Mouse (Mus musculus): Measurements from ENCODE around the gene Ccdc24. TPM values are rescaled to one million over a fixed set of nuclear protein-coding genes. Genes with fewer than 3 reads are reported as not detected.
A peak's percentile ranks its signal among the peaks of the same experiment; 100 is the strongest.

Ccdc24 gene
- polyA plus RNA-seq (2012; rRNA removed) (15.1 and 19.9 TPM in 2 replicates), polyA plus RNA-seq (2014; fragmentation: Nextera tagmentation; extraction: Ambion mirVana) (1.6 and 1.8 TPM in 2 replicates)

DNA sequence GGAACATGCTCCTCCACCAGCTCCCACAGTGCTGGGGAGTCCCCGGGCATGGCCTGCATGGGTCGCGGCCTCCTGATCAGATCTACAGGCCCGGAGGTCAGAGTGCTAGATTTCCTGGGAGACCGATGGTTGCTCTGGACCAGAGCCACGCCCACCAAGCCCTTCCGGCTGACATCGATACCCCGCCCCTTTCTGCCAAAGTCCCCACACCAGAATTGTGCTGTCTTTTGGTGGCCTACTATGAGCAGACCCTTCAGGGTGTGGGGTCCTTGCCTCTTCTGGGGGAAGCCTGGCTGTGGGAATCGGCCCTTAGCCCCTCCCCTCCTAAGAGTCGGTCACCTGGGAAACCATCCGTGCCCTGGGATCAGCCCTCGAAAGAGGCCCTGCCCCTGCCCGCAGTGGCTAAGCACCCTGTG, at the start of gene Ccdc24:
Gene Ccdc24, minus strand, starts transcription at position 87 of the 416 bp plus-strand sequence.
- H3K27ac ChIP-seq (replicated peaks; ENCODE audit: low read depth, low read length): no peak within 1 kb of the TSS
- DNase-seq (ENCODE audit: low spot score): no peak

DNA sequence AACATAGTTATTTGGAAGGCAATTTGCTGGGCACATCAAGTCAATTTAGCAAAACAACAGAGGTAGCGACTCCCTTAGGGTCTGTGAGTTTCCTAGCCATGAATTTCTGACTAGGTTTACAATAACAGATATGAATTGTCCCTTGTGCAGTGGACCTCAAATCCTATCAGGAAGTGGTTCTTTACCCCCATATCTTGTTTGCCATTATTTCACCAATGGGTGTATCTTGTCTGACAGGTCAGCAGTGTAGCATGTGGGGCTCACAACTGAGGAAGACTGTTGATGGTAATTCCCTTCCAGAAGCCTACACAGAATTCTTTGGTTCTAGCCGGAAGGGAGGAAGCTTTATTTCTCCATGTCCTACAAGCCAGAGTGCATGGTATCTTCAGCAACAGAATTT, 49.0 kb upstream of the Ccdc24 start:
- WGBS: 85% methylated on average over 2 of the region's 2 CpGs
- peaks cover 2% of the 10 kb centered on the region for H3K4me1 ChIP-seq (ENCODE audit: control insufficient read depth, insufficient read depth, low read length)
- H3K27me3 ChIP-seq (ENCODE audit: control insufficient read depth, insufficient read depth, low read length): peaks cover 8% of the 10 kb centered on the region; the same call in 1 of the 2 replicates
- no peak for TF ChIP-seq POLR2A (IDR thresholded peaks at IDR 0.05; ENCODE audit: borderline replicate concordance, extremely low read depth, insufficient read depth, insufficient read length)
- H3K27ac ChIP-seq (replicated peaks; ENCODE audit: low read depth, low read length): no peak overlapping the region
- H3K9me3 ChIP-seq (ENCODE audit: control insufficient read depth, low read length): no peaks in the 10 kb centered on the region
- DNase-seq (ENCODE audit: low spot score) (no peak), ATAC-seq (ENCODE audit: low FRiP score, low read depth) (no peak)
- H3K9ac ChIP-seq (ENCODE audit: low read depth, low read length, severe bottlenecking): no peak overlapping the region
- no peak overlapping the region for H3K4me3 ChIP-seq (replicated peaks; ENCODE audit: low read length)
- H3K36me3 ChIP-seq (ENCODE audit: control insufficient read depth, insufficient read depth, low read length): no peaks in the 10 kb centered on the region
- no peak overlapping the region for H3K4me2 ChIP-seq (replicated peaks; ENCODE audit: low read depth, low read length, severe bottlenecking)

More for the DNA sequence above, at the start of gene Ccdc24:
- Histone ChIP-seq H3K27me3 (ENCODE audit: control insufficient read depth, insufficient read depth, low read length) (no peaks in the 10 kb centered on the region), H3K4me3 (replicated peaks; ENCODE audit: low read length) (0 out of 2 replicates have a peak within 1 kb of the TSS, but pooled peaks have one; percentile 5), H3K4me1 (ENCODE audit: control insufficient read depth, insufficient read depth, low read length) (peaks cover 8% of the 10 kb centered on the region; the same call in 1 of the 2 replicates), H3K36me3 (ENCODE audit: control insufficient read depth, insufficient read depth, low read length) (peaks cover 23% of the 10 kb centered on the region), H3K9ac (ENCODE audit: low read depth, low read length, severe bottlenecking) (peak within 1 kb of the TSS; percentile 41), H3K9me3 (ENCODE audit: control insufficient read depth, low read length) (no peaks in the 10 kb centered on the region), H3K4me2 (replicated peaks; ENCODE audit: low read depth, low read length, severe bottlenecking) (peak within 1 kb of the TSS; percentile 40)
- no peak for ATAC-seq (ENCODE audit: low FRiP score, low read depth)
- TF ChIP-seq POLR2A (IDR thresholded peaks at IDR 0.05; ENCODE audit: borderline replicate concordance, extremely low read depth, insufficient read depth, insufficient read length): no peak
- WGBS: 12% methylated on average over 13 of the region's 14 CpGs

DNA sequence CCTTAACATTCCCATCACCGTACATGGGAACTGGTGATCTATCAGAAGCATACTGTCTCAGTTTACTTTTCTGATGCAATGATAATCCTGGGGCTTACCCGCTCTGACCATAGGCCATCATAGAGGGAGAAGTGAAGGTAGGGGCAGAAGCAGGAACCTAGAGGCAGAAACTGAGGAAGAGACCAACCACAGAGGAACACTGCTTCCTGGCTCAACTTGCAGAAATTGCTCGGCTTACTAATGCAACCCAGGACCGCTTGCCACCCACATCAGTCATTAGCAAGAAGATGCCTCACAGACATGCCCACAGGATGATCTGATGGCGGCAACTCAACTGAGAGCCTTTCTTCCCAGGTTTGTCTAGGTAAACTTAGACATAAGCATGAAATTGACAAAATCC, 46.4 kb upstream of the Ccdc24 start:
- ATAC-seq (ENCODE audit: low FRiP score, low read depth) (no peak), DNase-seq (ENCODE audit: low spot score) (no peak)
- Histone ChIP-seq H3K27ac (replicated peaks; ENCODE audit: low read depth, low read length) (no peak overlapping the region), H3K4me2 (replicated peaks; ENCODE audit: low read depth, low read length, severe bottlenecking) (no peak overlapping the region), H3K4me3 (replicated peaks; ENCODE audit: low read length) (no peak overlapping the region), H3K27me3 (ENCODE audit: control insufficient read depth, insufficient read depth, low read length) (no peaks in the 10 kb centered on the region), H3K9me3 (ENCODE audit: control insufficient read depth, low read length) (no peaks in the 10 kb centered on the region), H3K9ac (ENCODE audit: low read depth, low read length, severe bottlenecking) (no peak overlapping the region), H3K36me3 (ENCODE audit: control insufficient read depth, insufficient read depth, low read length) (no peaks in the 10 kb centered on the region), H3K4me1 (ENCODE audit: control insufficient read depth, insufficient read depth, low read length) (peaks cover 6% of the 10 kb centered on the region)
- no peak for TF ChIP-seq POLR2A (IDR thresholded peaks at IDR 0.05; ENCODE audit: borderline replicate concordance, extremely low read depth, insufficient read depth, insufficient read length)
- 83% methylated on average over 5 of the region's 5 CpGs for WGBS

DNA sequence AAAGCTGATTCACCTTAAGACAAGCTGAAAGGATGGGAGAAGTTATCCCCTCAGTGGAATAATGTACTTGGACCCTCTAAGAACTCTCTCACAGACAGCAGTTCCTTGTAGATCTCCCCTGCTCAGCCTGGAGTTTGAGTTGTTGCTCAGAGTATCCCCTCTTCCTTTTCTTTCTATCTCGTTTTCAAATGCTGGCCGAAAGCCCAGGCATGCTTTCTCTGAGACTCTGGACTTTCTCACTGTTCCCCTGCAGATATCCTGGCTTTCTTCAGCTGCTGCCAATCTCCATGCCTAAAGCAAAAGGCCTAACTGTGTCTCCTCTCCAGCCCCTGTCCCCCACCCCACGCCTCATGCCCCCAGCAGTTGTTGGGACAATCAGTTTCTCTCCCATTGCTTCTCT, 45.9 kb upstream of the Ccdc24 start:
- no peak overlapping the region for H3K27ac ChIP-seq (replicated peaks; ENCODE audit: low read depth, low read length)
- no peak for ATAC-seq (ENCODE audit: low FRiP score, low read depth)
- peak; percentile 44 for DNase-seq (ENCODE audit: low spot score)

DNA sequence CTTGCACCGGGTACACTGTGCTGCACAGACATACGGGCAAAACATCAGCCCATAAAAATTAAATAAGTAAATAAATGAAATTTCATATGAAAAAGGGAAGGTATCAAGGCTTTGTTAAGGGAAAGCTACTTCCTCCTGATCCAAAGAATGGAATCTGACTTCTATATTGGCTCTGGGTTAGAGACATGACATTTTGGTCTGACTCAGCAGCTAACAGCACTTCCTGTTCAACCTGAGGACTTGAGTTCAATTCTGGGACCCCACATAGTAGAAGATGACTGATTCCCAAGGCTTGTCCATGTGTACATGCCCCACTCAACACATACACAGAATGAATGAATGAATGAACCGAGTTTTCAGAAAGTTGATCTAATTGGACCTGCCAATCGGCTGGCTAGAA, 45.5 kb upstream of the Ccdc24 start:
- 88% methylated on average over 4 of the region's 4 CpGs for WGBS
- Histone ChIP-seq H3K4me3 (replicated peaks; ENCODE audit: low read length) (no peak overlapping the region), H3K27ac (replicated peaks; ENCODE audit: low read depth, low read length) (no peak overlapping the region), H3K36me3 (ENCODE audit: control insufficient read depth, insufficient read depth, low read length) (no peaks in the 10 kb centered on the region), H3K4me2 (replicated peaks; ENCODE audit: low read depth, low read length, severe bottlenecking) (no peak overlapping the region), H3K27me3 (ENCODE audit: control insufficient read depth, insufficient read depth, low read length) (no peaks in the 10 kb centered on the region), H3K9me3 (ENCODE audit: control insufficient read depth, low read length) (no peaks in the 10 kb centered on the region), H3K9ac (ENCODE audit: low read depth, low read length, severe bottlenecking) (no peak overlapping the region), H3K4me1 (ENCODE audit: control insufficient read depth, insufficient read depth, low read length) (peaks cover 15% of the 10 kb centered on the region)
- DNase-seq (ENCODE audit: low spot score) (no peak), ATAC-seq (ENCODE audit: low FRiP score, low read depth) (no peak)
- TF ChIP-seq POLR2A (IDR thresholded peaks at IDR 0.05; ENCODE audit: borderline replicate concordance, extremely low read depth, insufficient read depth, insufficient read length): no peak

More for the DNA sequence above, 45.9 kb upstream of the Ccdc24 start:
- Histone ChIP-seq H3K27me3 (ENCODE audit: control insufficient read depth, insufficient read depth, low read length) (no peaks in the 10 kb centered on the region), H3K4me2 (replicated peaks; ENCODE audit: low read depth, low read length, severe bottlenecking) (no peak overlapping the region), H3K4me3 (replicated peaks; ENCODE audit: low read length) (no peak overlapping the region), H3K4me1 (ENCODE audit: control insufficient read depth, insufficient read depth, low read length) (peaks cover 11% of the 10 kb centered on the region), H3K9me3 (ENCODE audit: control insufficient read depth, low read length) (no peaks in the 10 kb centered on the region), H3K36me3 (ENCODE audit: control insufficient read depth, insufficient read depth, low read length) (no peaks in the 10 kb centered on the region), H3K9ac (ENCODE audit: low read depth, low read length, severe bottlenecking) (no peak overlapping the region)
- no peak for TF ChIP-seq POLR2A (IDR thresholded peaks at IDR 0.05; ENCODE audit: borderline replicate concordance, extremely low read depth, insufficient read depth, insufficient read length)
- WGBS: 77% methylated on average over 3 of the region's 3 CpGs

All from limb, embryonic 14.5 days (tissue).